Mouse (Mus musculus) layer of hippocampus, adult 9-10 months (tissue): ENCODE results near the gene Usp10.

Source experiments
- DNase-seq: peaks from one replicate; pipeline ENCODE4 v3.0.0; 2022; ENCODE audit warnings: low spot score

The Usp10 gene

GRCm38 (mm10) chr8:119909944-119910546, at the start of gene Usp10:
Usp10 (plus strand) TSS chr8:119910360.
- no peak for DNase-seq

DNA sequence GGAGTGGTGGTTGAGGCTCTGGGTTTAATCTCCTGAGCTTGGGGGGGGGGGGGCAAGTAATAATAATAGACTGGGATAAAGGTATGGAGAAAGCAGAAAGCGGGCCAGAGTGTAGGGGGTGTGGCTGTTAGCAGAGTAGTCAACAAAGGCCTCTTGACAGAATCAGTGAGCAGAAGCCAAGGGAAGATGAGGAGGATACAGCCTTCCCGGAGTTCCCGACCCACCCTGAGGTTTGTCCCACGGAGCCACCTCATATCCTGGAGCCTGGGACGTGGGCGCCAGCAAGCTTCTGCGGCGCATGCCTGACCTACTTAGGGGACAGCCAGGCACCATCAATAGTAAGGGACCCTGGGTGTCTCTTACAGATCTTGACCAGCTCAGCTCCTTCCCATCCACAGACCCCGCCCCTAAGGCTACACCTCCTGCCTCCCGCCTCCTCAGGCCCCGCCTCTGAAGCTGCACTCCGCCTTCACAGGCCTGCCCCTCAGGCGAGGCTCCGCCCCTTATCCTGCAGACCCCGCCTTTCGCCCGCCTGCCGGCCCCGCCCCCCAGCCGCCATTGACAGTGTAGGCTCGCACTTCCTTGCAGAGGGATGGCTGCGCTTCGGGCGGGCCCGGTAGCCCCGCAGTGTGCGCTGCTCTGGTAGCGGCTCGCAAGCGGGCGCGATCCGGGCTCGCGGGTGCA, 48.3 kb upstream of the Usp10 start, which contains the start of gene Klhl36:
TSS of gene Klhl36 (plus strand) at position 561 of the 684 bp plus-strand sequence.
- DNase-seq: peak; percentile 91

- DNase-seq: no peak
Observed at GRCm38 (mm10) chr8:119862390-119862734, 47.8 kb upstream of the Usp10 start.

DNA sequence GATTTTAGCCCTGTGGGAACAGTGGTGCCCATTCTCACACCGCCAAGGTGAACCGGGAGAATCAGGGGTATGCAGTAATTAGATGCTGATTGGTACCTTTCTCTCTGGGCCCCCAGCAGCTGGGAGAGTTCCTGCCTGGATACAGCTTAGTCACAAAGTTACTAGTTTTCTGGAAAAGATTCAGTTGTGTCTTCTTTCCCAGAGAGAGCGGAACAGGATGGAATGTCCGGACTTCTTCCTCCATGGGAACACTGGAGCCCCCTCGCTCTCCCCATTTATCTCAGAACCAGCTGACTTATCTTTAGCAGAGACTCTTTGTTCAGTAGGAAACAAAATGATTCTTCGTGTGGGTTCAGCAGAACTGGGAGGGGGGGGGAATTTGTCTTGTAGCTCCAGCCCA, 47.4 kb upstream of the Usp10 start:
- DNase-seq: no peak

GRCm38 (mm10) chr8:119869616-119870015, 40.5 kb upstream of the Usp10 start:
- DNase-seq: no peak

- no peak for DNase-seq
Observed at GRCm38 (mm10) chr8:119873181-119873580, 37.0 kb upstream of the Usp10 start.

GRCm38 (mm10) chr8:119881301-119881700, 28.9 kb upstream of the Usp10 start:
- no peak for DNase-seq

- no peak for DNase-seq
Observed at GRCm38 (mm10) chr8:119881917-119882316, 28.2 kb upstream of the Usp10 start.

DNA sequence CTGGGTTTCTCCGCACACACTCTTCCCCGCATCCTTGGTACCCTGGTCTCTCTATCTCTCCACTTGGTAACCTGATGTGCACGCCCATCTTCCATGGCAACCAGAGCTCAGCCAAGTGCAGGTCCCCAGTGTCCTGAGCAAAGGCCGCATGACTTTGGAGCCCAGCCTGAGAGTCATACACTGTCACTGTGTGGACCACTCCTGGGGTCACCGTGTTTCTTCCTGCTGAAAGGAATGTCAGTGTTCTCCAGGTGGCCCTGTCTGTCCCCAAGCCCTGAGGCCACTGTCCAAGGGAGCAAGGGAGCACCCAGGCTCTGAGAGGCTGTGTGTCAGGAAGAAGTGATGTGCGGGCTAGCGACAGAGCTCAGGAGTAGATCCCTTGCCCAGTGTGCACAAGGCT, 26.9 kb upstream of the Usp10 start:
- no peak for DNase-seq

GRCm38 (mm10) chr8:119885612-119886011, 24.5 kb upstream of the Usp10 start:
- DNase-seq: no peak

GRCm38 (mm10) chr8:119887130-119887529, 23.0 kb upstream of the Usp10 start:
- no peak for DNase-seq

- DNase-seq: no peak
Observed at GRCm38 (mm10) chr8:119888012-119888411, 22.1 kb upstream of the Usp10 start.

DNA sequence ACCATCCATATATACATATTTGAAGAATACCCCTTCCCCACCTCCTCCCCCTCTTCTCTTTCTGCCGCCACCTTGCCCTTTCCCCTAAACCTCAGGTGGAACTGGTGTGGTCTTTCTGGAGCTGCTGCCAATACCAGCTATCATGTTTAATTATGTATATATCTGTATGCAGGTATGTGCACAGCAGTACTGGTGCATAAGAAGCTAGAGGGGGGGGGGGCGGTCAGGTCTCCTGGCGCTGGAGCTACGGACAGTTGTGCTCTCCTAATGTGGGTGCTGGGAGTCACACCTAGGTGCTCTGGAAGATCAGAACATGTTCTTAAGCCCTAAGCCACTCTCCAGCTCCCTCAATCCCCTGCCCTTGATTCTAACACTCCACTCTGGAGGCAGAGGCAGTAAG, 13.1 kb upstream of the Usp10 start:
- DNase-seq: no peak

DNA sequence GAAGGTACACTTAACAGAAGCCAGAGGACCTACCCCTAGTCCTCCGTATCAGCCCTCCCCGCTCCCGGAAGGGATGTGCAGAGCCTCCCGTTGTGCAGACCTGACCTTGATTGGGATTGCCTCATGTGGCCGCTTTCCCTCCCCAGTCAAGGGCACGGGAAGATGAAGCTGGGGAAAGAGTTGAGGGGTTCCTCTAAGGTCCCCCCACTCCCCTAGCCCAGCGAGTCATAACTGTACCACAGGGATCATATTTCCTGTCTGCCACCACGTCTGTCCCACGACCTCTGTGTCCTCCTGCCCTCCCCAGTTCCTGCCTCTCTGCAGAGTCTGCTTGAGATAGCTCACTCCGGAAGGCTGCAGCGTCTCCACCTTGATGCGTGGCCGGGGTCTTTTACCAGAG, 12.2 kb upstream of the Usp10 start:
- no peak for DNase-seq

DNA sequence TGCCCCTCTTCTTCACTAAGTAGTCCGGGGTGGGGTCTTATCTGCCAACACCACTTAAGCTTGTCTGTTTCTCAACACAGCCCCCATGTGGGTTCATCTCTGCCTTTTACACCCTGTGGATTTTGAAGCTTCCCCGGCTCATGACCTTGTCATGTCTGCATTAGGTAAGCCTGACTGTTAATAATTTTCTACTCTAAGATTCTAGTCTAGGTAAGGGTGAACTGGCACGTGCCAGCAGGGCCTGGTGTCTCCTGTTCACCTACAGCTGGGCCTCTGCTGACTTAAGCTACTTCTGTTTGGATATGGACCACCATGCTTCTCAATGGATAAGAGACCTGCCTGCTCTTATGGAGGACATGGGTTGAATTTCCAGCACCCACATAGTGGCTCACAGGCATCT, 8.8 kb upstream of the Usp10 start:
- no peak for DNase-seq

DNA sequence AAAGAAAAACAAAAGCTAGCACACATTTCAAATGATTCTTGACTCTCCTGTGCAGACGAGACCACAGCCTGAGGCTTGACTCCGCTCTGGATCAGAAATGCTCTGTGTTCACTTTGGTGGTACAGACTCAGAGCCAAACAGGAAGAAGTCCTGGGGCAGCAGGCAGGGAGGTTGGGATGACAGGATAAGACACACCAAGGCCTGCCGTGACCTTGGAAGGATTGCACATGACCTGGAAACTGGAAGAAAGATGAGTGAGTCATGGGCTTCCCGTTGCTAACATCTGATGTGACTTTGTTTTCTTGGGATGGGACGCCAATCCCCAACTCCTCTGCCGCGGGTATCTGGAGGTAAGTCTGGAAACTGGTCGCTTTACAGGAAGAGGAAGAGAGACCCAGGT, 8.2 kb upstream of the Usp10 start:
- DNase-seq: no peak

- no peak for DNase-seq
Observed at GRCm38 (mm10) chr8:119904323-119904911, 5.7 kb upstream of the Usp10 start.

DNA sequence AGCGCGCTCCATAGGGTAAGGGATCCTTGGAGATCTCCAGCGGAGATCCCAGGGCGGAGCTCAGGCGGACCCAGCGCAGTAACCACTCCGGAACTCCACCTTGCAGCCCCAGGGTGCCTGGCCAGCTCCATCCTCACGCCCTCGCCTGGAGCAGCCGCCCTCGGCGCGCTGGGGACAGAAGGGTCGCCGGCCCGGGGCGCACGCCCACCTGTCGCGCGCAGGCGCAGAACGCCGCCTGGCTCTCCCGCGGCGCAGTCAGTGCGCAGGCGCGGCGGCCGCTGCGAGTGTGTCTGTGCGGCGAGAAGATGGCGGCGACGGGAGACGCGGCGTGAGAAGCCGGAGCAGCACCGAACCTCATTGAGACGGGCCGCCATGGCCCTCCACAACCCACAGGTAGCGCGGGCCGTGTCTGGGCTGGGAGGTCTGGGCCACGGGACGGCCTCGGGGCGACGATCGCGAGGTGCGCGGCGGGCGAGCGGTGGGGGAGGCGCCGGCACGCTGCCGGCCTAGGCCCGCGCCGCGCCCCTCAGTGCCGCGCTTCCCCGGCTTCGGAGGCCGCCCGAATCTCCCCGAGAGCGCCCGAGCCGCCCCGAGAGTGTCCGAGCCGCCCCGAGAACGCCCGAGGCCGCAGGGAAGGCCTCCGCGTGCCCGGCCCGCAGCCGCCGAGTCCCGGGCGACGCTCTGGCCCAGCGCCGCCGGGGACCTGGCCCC, 542 bp downstream of the Usp10 start, which contains the start of gene Gm20388:
TSS of gene Gm20388 (plus strand) at position 295 of the 711 bp plus-strand sequence.
- peak; percentile 75 for DNase-seq

DNA sequence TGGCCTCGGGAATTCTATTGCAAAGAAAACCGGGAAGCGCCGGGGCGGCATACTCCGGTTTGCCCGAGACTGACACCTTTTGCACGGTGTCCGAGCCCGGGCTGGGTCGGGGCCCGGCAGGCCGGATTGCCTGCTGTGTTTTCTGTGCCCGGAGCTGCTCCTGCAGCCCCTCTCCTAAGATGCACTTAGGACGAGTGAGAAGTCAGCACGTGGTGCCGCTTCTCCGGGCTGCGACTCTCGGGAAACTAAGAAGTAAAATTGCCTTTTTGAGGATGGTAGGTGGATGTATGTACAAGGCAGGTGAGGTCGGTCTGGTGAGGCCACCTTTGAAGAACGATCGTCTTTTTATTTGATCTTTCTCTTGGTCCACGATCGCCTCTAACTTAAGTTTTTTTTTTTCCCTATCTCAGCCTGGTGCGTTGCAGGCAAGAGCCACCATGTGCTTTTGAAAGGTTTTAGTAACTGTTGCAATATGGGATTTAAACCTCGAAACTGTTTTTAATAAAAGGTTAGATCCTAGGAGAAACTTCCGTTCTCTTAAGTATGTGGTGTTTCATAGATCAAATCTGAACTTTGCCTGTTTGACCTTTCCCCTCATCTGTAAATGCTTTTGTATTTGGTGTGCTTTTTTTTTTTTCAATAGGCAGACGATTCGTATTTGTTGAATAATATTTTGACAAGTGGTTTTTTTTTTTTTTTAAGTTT, 1.2 kb downstream of the Usp10 start:
- no peak for DNase-seq

DNA sequence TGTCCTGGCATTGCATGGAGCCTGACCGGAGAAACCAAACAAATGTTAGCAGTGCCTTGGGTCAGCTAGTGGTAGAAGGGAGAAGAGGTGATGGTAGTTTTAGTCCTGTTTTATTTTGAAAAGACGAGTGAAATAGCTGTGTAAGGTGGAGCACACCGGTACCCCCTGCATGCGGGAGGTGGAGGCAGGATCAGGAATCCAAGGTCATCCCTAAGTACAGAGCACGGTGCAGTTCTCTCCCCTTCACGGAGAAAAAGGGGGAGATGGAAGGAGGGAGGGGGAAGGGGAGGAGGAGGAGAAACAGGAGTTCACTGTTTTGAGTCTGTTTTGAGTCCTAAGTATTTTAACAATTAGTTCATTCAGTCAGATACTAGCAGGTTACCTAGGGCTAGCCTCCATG, 2.5 kb downstream of the Usp10 start:
- DNase-seq: no peak

GRCm38 (mm10) chr8:119913181-119913580, 3.0 kb downstream of the Usp10 start:
- DNase-seq: no peak

DNA sequence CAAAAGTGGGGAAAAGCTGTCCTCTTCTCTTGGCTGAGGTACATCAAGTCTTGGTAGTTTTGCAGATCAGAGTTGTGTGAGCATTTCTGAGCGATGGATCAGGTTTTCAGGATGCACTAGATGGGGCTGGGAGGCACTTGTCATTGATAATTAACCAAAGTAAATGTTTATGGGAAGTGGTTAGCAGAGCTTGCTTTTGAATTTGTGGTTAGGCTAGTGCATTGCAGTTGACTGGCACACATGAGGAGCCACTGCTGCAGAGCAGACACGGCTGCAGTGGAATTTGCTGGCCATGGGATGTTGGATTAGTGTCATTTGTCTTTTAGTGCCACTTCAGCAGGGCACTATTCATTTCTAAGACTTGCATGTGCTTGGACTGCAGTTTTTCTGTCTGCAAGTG, 4.0 kb downstream of the Usp10 start:
- no peak for DNase-seq
